Comparison of ENCODE assay signal across 9 mouse cellular contexts in genomic region chr14:75229834-75230233, GRCm38 (mm10). TPM values are rescaled to one million over a fixed set of nuclear protein-coding genes. Genes with fewer than 3 reads are reported as not detected.
DNase-seq lines count a peak whose midpoint lies in the region; TF ChIP-seq lines count a peak whose summit lies in the region.
"Had no signal": no experiment of that assay in that cellular context is flagged by ENCODE, and none has a peak within 500 bp of the region (broad histone marks: within the 10 kb centered on the region; RNA-seq: fewer than 3 reads in every experiment).

No protein-coding gene starts in this region.

- no peak for TF ChIP-seq POLR2A in cortical plate, adult 2 months (IDR thresholded peaks at IDR 0.05; ENCODE audit: extremely low read depth, insufficient read depth, low read length)

- H3K4me1 ChIP-seq in cortical plate, adult 2 months (ENCODE audit: control insufficient read depth, insufficient read depth, low read length): no peaks in the 10 kb centered on the region

- no peak overlapping the region for H3K4me3 ChIP-seq in cortical plate, adult 2 months (ENCODE audit: insufficient read depth, low read length)

- DNase-seq in heart, adult 8-10 months (ENCODE audit: low spot score): peak; percentile 10
- DNase-seq in heart, adult 9 months (ENCODE audit: low spot score in 2 of 2): no peak
- DNase-seq in A20 (ENCODE audit: low read depth, low spot score): peak; percentile 57
- DNase-seq in NIH3T3 (ENCODE audit: low read depth): peak; percentile 46
- peak; percentile 49 for DNase-seq in layer of hippocampus, adult 11-12 months (ENCODE audit: low spot score)
- DNase-seq in natural killer cell, adult 2 months (ENCODE audit: low spot score in 2 of 2): peak; percentile 48 to 51
- no peak for DNase-seq in urinary bladder, postnatal 36 days (ENCODE audit: low spot score in 2 of 2)

- peak; percentile 51 for TF ChIP-seq CTCF in cortical plate, adult 2 months (IDR thresholded peaks at IDR 0.05; ENCODE audit: extremely low read depth, insufficient read depth, low read length)

- no peak overlapping the region for H3K27ac ChIP-seq in cortical plate, adult 2 months (ENCODE audit: insufficient read depth, low read length)

RNA-seq across cellular contexts. Expression of gene Cpb2, which starts 12.3 kb away (rescaled TPM):
- total RNA-seq in heart, adult 8-10 months (2022): not detected
- not detected in 2 replicates for polyA plus RNA-seq in cortical plate, adult 2 months (2012; rRNA removed)
- total RNA-seq: layer of hippocampus, adult 8-10 months had no signal

RNA-seq across cellular contexts. Expression of gene Zc3h13, which starts 54.3 kb away (rescaled TPM):
- total RNA-seq in heart, adult 8-10 months (2022): 10 to 100 TPM; 21.7 to 30.7 (median 25.6) TPM
- 32.1 and 33.3 TPM in 2 replicates for polyA plus RNA-seq in cortical plate, adult 2 months (2012; rRNA removed)

Comparison
In these comparisons a context has a peak if more than half of its experiments do, and no peak if none do; other contexts are left out.
1. DNase-seq: peak in heart, adult 8-10 months (single experiment), A20 (single experiment), NIH3T3 (single experiment), layer of hippocampus, adult 11-12 months (single experiment) and natural killer cell, adult 2 months (2 of 2); none in heart, adult 9 months (0 of 2) and urinary bladder, postnatal 36 days (0 of 2).